15 mouse cellular contexts compared by ENCODE assay signal in the genomic region with DNA sequence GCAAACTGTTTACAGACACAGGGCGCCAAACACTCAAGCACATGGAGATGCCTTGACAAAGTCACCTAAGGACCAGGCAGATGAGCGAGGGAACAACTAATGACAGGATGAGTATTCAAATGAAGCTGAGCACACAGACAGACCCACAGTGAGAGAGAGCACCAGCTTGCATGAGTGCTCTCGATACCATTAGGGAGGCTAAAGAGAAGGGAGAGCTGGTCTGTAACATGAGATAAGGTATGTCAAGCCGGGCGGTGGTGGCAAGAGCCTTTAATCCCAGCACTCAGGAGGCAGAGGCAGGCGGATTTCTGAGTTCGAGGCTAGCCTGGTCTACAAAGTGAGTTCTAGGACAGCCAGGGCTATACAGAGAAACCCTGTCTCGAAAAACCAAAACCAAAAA. TPM values are rescaled to one million over a fixed set of nuclear protein-coding genes. Genes with fewer than 3 reads are reported as not detected.
DNase-seq lines count a peak whose midpoint lies in the region; ATAC-seq and TF ChIP-seq lines count a peak whose summit lies in the region.
"Not testable (repeated sequence)": the region's sequence is repeated elsewhere in the genome, so short reads cannot be mapped to it uniquely, and the experiment has no call there.
"Had no signal": no experiment of that assay in that cellular context is flagged by ENCODE, and none has a peak within 500 bp of the region (broad histone marks: within the 10 kb centered on the region; RNA-seq: fewer than 3 reads in every experiment).

No protein-coding gene starts in this region.

- TF ChIP-seq CTCF in liver, postnatal 0 days (IDR thresholded peaks at IDR 0.05; ENCODE audit: low read depth): not testable (repeated sequence)

- H3K4me3 ChIP-seq in liver, embryonic 11.5 days (ENCODE audit: low read depth, low read length); liver, embryonic 13.5 days (replicated peaks); liver, embryonic 15.5 days (replicated peaks); liver, postnatal 0 days (ENCODE audit: low read depth, low read length): not testable (repeated sequence)

- not testable (repeated sequence) for H3K27ac ChIP-seq in liver, embryonic 11.5 days (ENCODE audit: low read depth, low read length); liver, postnatal 0 days (ENCODE audit: low read depth)
- H3K27ac ChIP-seq in liver, embryonic 13.5 days: peak overlapping the region; percentile 58
- H3K27ac ChIP-seq in liver, embryonic 15.5 days (replicated peaks): peak overlapping the region; percentile 70

- not testable (repeated sequence) for H3K9ac ChIP-seq in liver, embryonic 11.5 days (ENCODE audit: low read depth, low read length); liver, embryonic 13.5 days; liver, embryonic 15.5 days; liver, postnatal 0 days (replicated peaks)

- ATAC-seq in erythroid progenitor cell, adult 5-6 weeks (replicated peaks; ENCODE audit: low FRiP score, poor library complexity, severe bottlenecking): peak; percentile 81
- peak; percentile 85 for ATAC-seq in liver, embryonic 11.5 days (replicated peaks; ENCODE audit: low FRiP score)
- peak; percentile 91 for ATAC-seq in liver, embryonic 13.5 days (ENCODE audit: low read depth)
- peak; percentile 84 for ATAC-seq in liver, embryonic 15.5 days (ENCODE audit: insufficient read depth)
- ATAC-seq in liver, postnatal 0 days: peak; percentile 70
- ATAC-seq in megakaryocyte-erythroid progenitor cell, adult 5-6 weeks (replicated peaks; ENCODE audit: low FRiP score, low TSS enrichment, poor library complexity, severe bottlenecking): peak; percentile 62

- TF ChIP-seq EP300 in liver, postnatal 0 days (IDR thresholded peaks at IDR 0.05; ENCODE audit: low read depth): not testable (repeated sequence)

- not testable (repeated sequence) for H3K4me1 ChIP-seq in liver, embryonic 11.5 days (replicated peaks; ENCODE audit: control insufficient read depth, insufficient read depth, low read length); liver, postnatal 0 days (ENCODE audit: insufficient read depth)
- H3K4me1 ChIP-seq in liver, embryonic 13.5 days (replicated peaks): peaks cover 38% of the 10 kb centered on the region
- H3K4me1 ChIP-seq in liver, embryonic 15.5 days (replicated peaks): peaks cover 35% of the 10 kb centered on the region

- WGBS in liver, embryonic 11.5 days: 66% methylated on average over 8 of the region's 8 CpGs
- WGBS in liver, embryonic 13.5 days (ENCODE audit: insufficient replicate concordance): 52% methylated on average over 8 of the region's 8 CpGs
- 49% methylated on average over 8 of the region's 8 CpGs for WGBS in liver, embryonic 15.5 days (ENCODE audit: insufficient replicate concordance)
- 73% methylated on average over 7 of the region's 8 CpGs for WGBS in liver, postnatal 0 days (ENCODE audit: insufficient replicate concordance)

- H3K27me3 ChIP-seq in liver, embryonic 11.5 days (replicated peaks; ENCODE audit: control insufficient read depth, insufficient read depth, low read length); liver, embryonic 13.5 days; liver, embryonic 15.5 days; liver, postnatal 0 days (ENCODE audit: insufficient read depth, low read length): not testable (repeated sequence)

- not testable (repeated sequence) for H3K4me2 ChIP-seq in liver, embryonic 11.5 days; liver, embryonic 13.5 days; liver, embryonic 15.5 days; liver, postnatal 0 days (ENCODE audit: low read depth, low read length)

- not testable (repeated sequence) for DNase-seq in liver, embryonic 11.5 days (ENCODE audit: low spot score); liver, postnatal 0 days
- DNase-seq in liver, embryonic 13.5 days: peak; percentile 44

- not testable (repeated sequence) for H3K36me3 ChIP-seq in liver, embryonic 11.5 days (ENCODE audit: control insufficient read depth, insufficient read depth, low read length); liver, embryonic 13.5 days; liver, embryonic 15.5 days (replicated peaks); liver, postnatal 0 days (replicated peaks; ENCODE audit: insufficient read depth, low read length)

- not testable (repeated sequence) for H3K9me3 ChIP-seq in liver, embryonic 11.5 days (ENCODE audit: control insufficient read depth, low read length); liver, embryonic 13.5 days (replicated peaks); liver, embryonic 15.5 days (replicated peaks); liver, postnatal 0 days (ENCODE audit: low read length)

RNA-seq across cellular contexts. Expression of a gene that starts 16.4 kb away (rescaled TPM):
- 0.72 TPM in 1 of 2 replicates, not detected in the other for total RNA-seq in erythroid progenitor cell, adult 5-6 weeks (2015; ENCODE audit: low replicate concordance)
- total RNA-seq in erythroid progenitor cell, adult 5-6 weeks (2017; ENCODE audit: low replicate concordance): not detected in 2 replicates
- polyA plus RNA-seq in liver, embryonic 11.5 days (2014; fragmentation: Nextera tagmentation; extraction: Ambion mirVana): 8.3 and 9.6 TPM in 2 replicates
- polyA plus RNA-seq in liver, embryonic 13.5 days (2015; fragmentation: Nextera tagmentation; extraction: Ambion mirVana): 6.4 TPM in 2 replicates
- 2.6 and 3.0 TPM in 2 replicates for polyA plus RNA-seq in liver, embryonic 15.5 days (2015; fragmentation: Nextera tagmentation; extraction: Ambion mirVana)
- 0.40 and 0.66 TPM in 2 replicates for polyA plus RNA-seq in liver, postnatal 0 days (2015; fragmentation: Nextera tagmentation; extraction: Ambion mirVana)
- total RNA-seq in megakaryocyte-erythroid progenitor cell, adult 5-6 weeks (2014; fragmentation: Nextera tagmentation): 11.2 and 12.2 TPM in 2 replicates
- total RNA-seq in megakaryocyte-erythroid progenitor cell, adult 5-6 weeks (2017): 3.7 and 4.2 TPM in 2 replicates
- total RNA-seq: adrenal gland, adult 2 months; adrenal gland, postnatal 10 days; adrenal gland, postnatal 25 days; adrenal gland, postnatal 4 days; ES-E14 had no signal
- polyA plus RNA-seq: adrenal gland, adult 2 months; forebrain, embryonic 12.5 days; forebrain, embryonic 14.5 days; forebrain, embryonic 16.5 days had no signal

RNA-seq across cellular contexts. Expression of a gene that starts 45.5 kb away (rescaled TPM):
- total RNA-seq in erythroid progenitor cell, adult 5-6 weeks (2015; ENCODE audit: low replicate concordance): 0.72 TPM in 1 of 2 replicates, not detected in the other
- total RNA-seq in erythroid progenitor cell, adult 5-6 weeks (2017; ENCODE audit: low replicate concordance): not detected in 2 replicates
- 0.09 and 0.11 TPM in 2 replicates for polyA plus RNA-seq in liver, embryonic 11.5 days (2014; fragmentation: Nextera tagmentation; extraction: Ambion mirVana)
- 0.06 and 0.10 TPM in 2 replicates for polyA plus RNA-seq in liver, embryonic 13.5 days (2015; fragmentation: Nextera tagmentation; extraction: Ambion mirVana)
- 0.03 TPM in 1 of 2 replicates, not detected in the other for polyA plus RNA-seq in liver, embryonic 15.5 days (2015; fragmentation: Nextera tagmentation; extraction: Ambion mirVana)
- polyA plus RNA-seq in liver, postnatal 0 days (2015; fragmentation: Nextera tagmentation; extraction: Ambion mirVana): not detected in 2 replicates
- 0.17 and 0.49 TPM in 2 replicates for total RNA-seq in megakaryocyte-erythroid progenitor cell, adult 5-6 weeks (2014; fragmentation: Nextera tagmentation)
- total RNA-seq in megakaryocyte-erythroid progenitor cell, adult 5-6 weeks (2017): not detected in 2 replicates
- polyA plus RNA-seq: adrenal gland, adult 2 months; embryonic facial prominence, embryonic 11.5 days had no signal

RNA-seq across cellular contexts. Expression of a gene that starts 52.4 kb away (rescaled TPM):
- total RNA-seq in erythroid progenitor cell, adult 5-6 weeks (2015; ENCODE audit: low replicate concordance): 174 and 210 TPM in 2 replicates
- 142 and 143 TPM in 2 replicates for total RNA-seq in erythroid progenitor cell, adult 5-6 weeks (2017; ENCODE audit: low replicate concordance)
- 86.9 and 95.9 TPM in 2 replicates for polyA plus RNA-seq in liver, embryonic 11.5 days (2014; fragmentation: Nextera tagmentation; extraction: Ambion mirVana)
- 56.3 and 59.4 TPM in 2 replicates for polyA plus RNA-seq in liver, embryonic 13.5 days (2015; fragmentation: Nextera tagmentation; extraction: Ambion mirVana)
- 36.6 and 38.2 TPM in 2 replicates for polyA plus RNA-seq in liver, embryonic 15.5 days (2015; fragmentation: Nextera tagmentation; extraction: Ambion mirVana)
- polyA plus RNA-seq in liver, postnatal 0 days (2015; fragmentation: Nextera tagmentation; extraction: Ambion mirVana): 28.7 and 31.8 TPM in 2 replicates
- total RNA-seq in megakaryocyte-erythroid progenitor cell, adult 5-6 weeks (2014; fragmentation: Nextera tagmentation): 211 and 271 TPM in 2 replicates
- total RNA-seq in megakaryocyte-erythroid progenitor cell, adult 5-6 weeks (2017): 274 and 354 TPM in 2 replicates
